Mouse (Mus musculus): ENCODE measurements around the gene Ddx24. TPM values are rescaled to one million over a fixed set of nuclear protein-coding genes. Genes with fewer than 3 reads are reported as not detected.
"Not testable (repeated sequence)": the region's sequence is repeated elsewhere in the genome, so short reads cannot be mapped to it uniquely, and the experiment has no call there.

The Ddx24 gene
- 184 and 187 TPM in 2 replicates for polyA plus RNA-seq (2012; rRNA removed)

GRCm38 (mm10) chr12:103425729-103426470 is at the start of gene Ddx24:
TSS of gene Ddx24 (minus strand) at chr12:103425830.
- H3K4me1 ChIP-seq (ENCODE audit: control insufficient read depth, insufficient read depth, low read length), result no peaks in the 10 kb centered on the region; the same call in 1 of the 2 replicates
- H3K27me3 ChIP-seq (ENCODE audit: control insufficient read depth, insufficient read depth, low read length), result no peaks in the 10 kb centered on the region
- peak within 1 kb of the TSS; percentile 94 for H3K4me3 ChIP-seq (replicated peaks; ENCODE audit: insufficient read depth, low read depth, low read length)
- TF ChIP-seq CTCF (IDR thresholded peaks at IDR 0.05; ENCODE audit: borderline replicate concordance, insufficient read depth, low read depth, low read length) (peak; percentile 92), POLR2A (IDR thresholded peaks at IDR 0.05; ENCODE audit: borderline replicate concordance, insufficient read depth, low read length) (peak; percentile 91)
- H3K27ac ChIP-seq (ENCODE audit: insufficient read depth, low read length), result peak within 1 kb of the TSS; percentile 89
- WGBS, result under 1% methylated on average over 33 of the region's 33 CpGs
- peak; percentile 97 to 99 for DNase-seq

GRCm38 (mm10) chr12:103474481-103474880 is 48.9 kb upstream of the Ddx24 start:
- WGBS, result 43% methylated on average over 2 of the region's 2 CpGs
- Histone ChIP-seq H3K4me3 (replicated peaks; ENCODE audit: insufficient read depth, low read depth, low read length) (no peak overlapping the region), H3K27me3 (ENCODE audit: control insufficient read depth, insufficient read depth, low read length) (no peaks in the 10 kb centered on the region), H3K27ac (ENCODE audit: insufficient read depth, low read length) (no peak overlapping the region), H3K4me1 (ENCODE audit: control insufficient read depth, insufficient read depth, low read length) (no peaks in the 10 kb centered on the region)
- TF ChIP-seq POLR2A (IDR thresholded peaks at IDR 0.05; ENCODE audit: borderline replicate concordance, insufficient read depth, low read length) (no peak), CTCF (IDR thresholded peaks at IDR 0.05; ENCODE audit: borderline replicate concordance, insufficient read depth, low read depth, low read length) (no peak)
- DNase-seq, result no peak

- H3K27ac ChIP-seq (ENCODE audit: insufficient read depth, low read length), result no peak within 1 kb of the TSS
- H3K4me3 ChIP-seq (replicated peaks; ENCODE audit: insufficient read depth, low read depth, low read length), result no peak within 1 kb of the TSS
- DNase-seq, result no peak
- 73% methylated on average over 3 of the region's 3 CpGs for WGBS
- H3K27me3 ChIP-seq (ENCODE audit: control insufficient read depth, insufficient read depth, low read length), result no peaks in the 10 kb centered on the region; the same call in 1 of the 2 replicates
- no peaks in the 10 kb centered on the region; the same call in 1 of the 2 replicates for H3K4me1 ChIP-seq (ENCODE audit: control insufficient read depth, insufficient read depth, low read length)
- TF ChIP-seq POLR2A (IDR thresholded peaks at IDR 0.05; ENCODE audit: borderline replicate concordance, insufficient read depth, low read length) (no peak), CTCF (IDR thresholded peaks at IDR 0.05; ENCODE audit: borderline replicate concordance, insufficient read depth, low read depth, low read length) (no peak)
Measured at GRCm38 (mm10) chr12:103457140-103457539, 31.5 kb upstream of the Ddx24 start, which contains the start of gene Ifi27l2b. TSS of gene Ifi27l2b (minus strand) at chr12:103457223.

GRCm38 (mm10) chr12:103456727-103457126 is 31.1 kb upstream of the Ddx24 start:
- not testable (repeated sequence) for H3K4me3 ChIP-seq (replicated peaks; ENCODE audit: insufficient read depth, low read depth, low read length); H3K27ac ChIP-seq (ENCODE audit: insufficient read depth, low read length); H3K27me3 ChIP-seq (ENCODE audit: control insufficient read depth, insufficient read depth, low read length); DNase-seq; H3K4me1 ChIP-seq (ENCODE audit: control insufficient read depth, insufficient read depth, low read length)
- no CpG with 5 or more reads among the region's 1 CpGs for WGBS

- H3K4me1 ChIP-seq (ENCODE audit: control insufficient read depth, insufficient read depth, low read length), result no peaks in the 10 kb centered on the region; the same call in 1 of the 2 replicates
- no peak for DNase-seq
- no peak overlapping the region for H3K4me3 ChIP-seq (replicated peaks; ENCODE audit: insufficient read depth, low read depth, low read length)
- TF ChIP-seq POLR2A (IDR thresholded peaks at IDR 0.05; ENCODE audit: borderline replicate concordance, insufficient read depth, low read length) (no peak), CTCF (IDR thresholded peaks at IDR 0.05; ENCODE audit: borderline replicate concordance, insufficient read depth, low read depth, low read length) (no peak)
- no peak overlapping the region for H3K27ac ChIP-seq (ENCODE audit: insufficient read depth, low read length)
- H3K27me3 ChIP-seq (ENCODE audit: control insufficient read depth, insufficient read depth, low read length), result no peaks in the 10 kb centered on the region; the same call in 1 of the 2 replicates
Measured at GRCm38 (mm10) chr12:103453361-103453760, 27.7 kb upstream of the Ddx24 start.

GRCm38 (mm10) chr12:103445060-103445459 is 19.4 kb upstream of the Ddx24 start:
- no peaks in the 10 kb centered on the region for H3K27me3 ChIP-seq (ENCODE audit: control insufficient read depth, insufficient read depth, low read length)
- no peak overlapping the region for H3K4me3 ChIP-seq (replicated peaks; ENCODE audit: insufficient read depth, low read depth, low read length)
- H3K4me1 ChIP-seq (ENCODE audit: control insufficient read depth, insufficient read depth, low read length), result no peaks in the 10 kb centered on the region
- DNase-seq, result no peak
- no peak overlapping the region for H3K27ac ChIP-seq (ENCODE audit: insufficient read depth, low read length)
- WGBS, result 82% methylated on average over 3 of the region's 3 CpGs
- no peak for TF ChIP-seq POLR2A (IDR thresholded peaks at IDR 0.05; ENCODE audit: borderline replicate concordance, insufficient read depth, low read length)
- no peak for TF ChIP-seq CTCF (IDR thresholded peaks at IDR 0.05; ENCODE audit: borderline replicate concordance, insufficient read depth, low read depth, low read length)

- H3K4me3 ChIP-seq (replicated peaks; ENCODE audit: insufficient read depth, low read depth, low read length); DNase-seq; H3K27ac ChIP-seq (ENCODE audit: insufficient read depth, low read length); H3K27me3 ChIP-seq (ENCODE audit: control insufficient read depth, insufficient read depth, low read length); H3K4me1 ChIP-seq (ENCODE audit: control insufficient read depth, insufficient read depth, low read length): not testable (repeated sequence)
- WGBS, result 38% methylated on average over 7 of the region's 7 CpGs
Measured at GRCm38 (mm10) chr12:103444261-103444660, 18.6 kb upstream of the Ddx24 start.

GRCm38 (mm10) chr12:103443524-103443923 is 17.9 kb upstream of the Ddx24 start, which contains the start of gene Ifi27l2a:
TSS of gene Ifi27l2a (minus strand) at chr12:103443680.
- Histone ChIP-seq H3K4me3 (replicated peaks; ENCODE audit: insufficient read depth, low read depth, low read length) (no peak within 1 kb of the TSS), H3K4me1 (ENCODE audit: control insufficient read depth, insufficient read depth, low read length) (no peaks in the 10 kb centered on the region), H3K27me3 (ENCODE audit: control insufficient read depth, insufficient read depth, low read length) (no peaks in the 10 kb centered on the region), H3K27ac (ENCODE audit: insufficient read depth, low read length) (no peak within 1 kb of the TSS)
- TF ChIP-seq POLR2A (IDR thresholded peaks at IDR 0.05; ENCODE audit: borderline replicate concordance, insufficient read depth, low read length) (no peak), CTCF (IDR thresholded peaks at IDR 0.05; ENCODE audit: borderline replicate concordance, insufficient read depth, low read depth, low read length) (no peak)
- WGBS, result 54% methylated on average over 3 of the region's 3 CpGs
- no peak for DNase-seq
